Mouse (Mus musculus): Measurements from ENCODE around the gene Cyfip2. TPM values are rescaled to one million over a fixed set of nuclear protein-coding genes. Genes with fewer than 3 reads are reported as not detected.

Gene Cyfip2
- 100 to 1,000 TPM; 105 to 150 TPM for polyA plus RNA-seq (2017; shearing (Covaris generic))

DNA sequence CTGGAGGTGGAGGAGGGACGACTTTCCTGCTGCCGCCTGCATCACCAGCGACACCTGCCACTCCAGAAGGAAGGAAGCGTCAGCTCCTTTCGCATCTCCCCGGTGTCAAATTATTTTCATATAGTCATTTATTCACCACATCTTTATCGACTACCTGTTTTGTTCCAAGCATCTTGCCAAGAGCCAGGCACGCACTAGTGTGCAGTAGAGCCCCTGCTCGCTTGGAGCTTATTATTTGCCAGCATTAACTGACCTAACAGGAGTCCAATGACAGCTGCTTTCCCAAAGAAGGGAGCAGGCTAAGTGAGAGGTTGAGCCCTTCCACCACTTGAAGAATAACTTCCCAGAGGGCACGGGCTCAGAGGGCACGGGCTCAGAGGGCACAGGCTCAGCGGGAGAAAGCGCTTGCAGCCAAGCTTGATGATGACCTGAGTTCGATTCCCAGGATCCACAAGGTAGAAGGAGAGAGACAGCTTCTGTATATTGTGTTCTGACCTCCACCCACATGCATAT lies at the start of gene Cyfip2:
Gene Cyfip2 (minus strand): TSS at position 337 of the 513 bp plus-strand sequence.

DNA sequence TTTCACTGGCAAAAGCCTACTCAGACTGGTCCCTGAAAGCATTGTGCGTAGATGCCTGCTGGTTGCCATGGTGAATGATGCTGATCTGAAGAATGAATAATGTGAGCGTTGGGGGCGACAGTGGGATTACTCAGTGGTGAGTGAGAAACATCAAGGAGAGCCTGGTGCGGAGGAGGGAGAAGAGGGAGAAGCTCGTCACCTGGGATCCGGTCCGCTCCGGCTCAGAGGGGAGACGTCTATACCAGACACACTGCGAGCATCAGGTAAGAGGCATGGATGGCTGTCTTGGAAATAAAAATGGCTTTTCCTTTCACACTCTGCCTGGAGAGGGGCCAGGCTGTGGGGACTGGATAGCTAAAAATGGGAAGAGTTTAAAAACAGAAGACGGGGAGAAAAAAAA lies 77.3 kb downstream of the Cyfip2 start, which contains the start of gene Fndc9:
Gene Fndc9 (plus strand): TSS at position 198 of the 400 bp plus-strand sequence.

DNA sequence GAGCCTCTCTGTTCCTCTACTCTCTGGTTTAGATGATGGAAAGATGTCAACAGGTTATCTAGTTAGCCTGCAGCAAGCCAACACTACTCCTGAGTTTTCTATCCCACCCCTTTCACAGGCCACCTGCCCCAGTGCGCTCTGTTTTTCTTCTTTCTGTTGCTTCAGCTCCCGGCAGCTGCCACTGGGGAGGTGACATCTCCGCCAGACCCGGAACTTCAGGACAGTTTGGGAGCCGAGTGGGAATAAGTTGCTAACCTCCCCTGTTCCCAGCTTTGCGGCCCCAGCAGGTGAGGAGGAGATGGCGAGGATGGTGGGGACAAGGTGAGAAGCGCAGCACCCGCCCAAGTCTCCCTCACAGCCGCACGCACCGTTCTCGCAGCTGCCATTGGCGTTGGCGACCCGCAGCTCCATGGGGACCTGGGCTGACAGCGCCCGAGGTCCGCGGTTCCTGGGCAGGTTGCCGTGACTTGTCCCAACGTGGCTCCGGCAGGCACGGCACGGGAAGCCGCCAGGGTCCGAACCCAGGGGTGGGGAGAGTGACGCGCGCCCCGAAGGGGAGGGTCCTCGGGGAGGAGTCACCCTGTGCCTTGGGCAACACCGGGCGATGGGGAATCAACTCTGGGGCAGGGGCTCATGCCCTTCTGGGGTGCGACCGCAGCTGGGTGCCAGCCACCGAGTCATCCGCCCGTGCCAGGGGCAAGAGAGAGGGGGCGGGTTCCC lies 146.6 kb downstream of the Cyfip2 start, which contains the start of gene Nipal4:
Gene Nipal4 (minus strand): TSS at position 643 of the 720 bp plus-strand sequence.

Other genes starting within 250 kb of the Cyfip2 start
- gene Nipal4, start 146.4 kb downstream of the Cyfip2 start, polyA plus RNA-seq (2017; shearing (Covaris generic)): under 1 TPM; 0.12 to 0.14 TPM
- under 1 TPM; 0.60 to 0.84 TPM for gene Fndc9, start 77.3 kb downstream of the Cyfip2 start, polyA plus RNA-seq (2017; shearing (Covaris generic))
- 100 to 1,000 TPM; 158 to 205 TPM for gene Itk, start 76.7 kb upstream of the Cyfip2 start, polyA plus RNA-seq (2017; shearing (Covaris generic))
- under 1 TPM in 1 of 2 experiments, not detected in 1; 0.31 TPM for gene Fam71b, start 83.7 kb upstream of the Cyfip2 start, polyA plus RNA-seq (2017; shearing (Covaris generic))
- gene Med7, start 124.1 kb upstream of the Cyfip2 start, polyA plus RNA-seq (2017; shearing (Covaris generic)): 10 to 100 TPM; 49.9 to 60.2 TPM
- gene Havcr2, start 142.1 kb upstream of the Cyfip2 start, polyA plus RNA-seq (2017; shearing (Covaris generic)): 10 to 100 TPM in 1 of 2 experiments, 1 to 10 TPM in 1; 4.1 to 23.3 TPM
- gene Gm12169, start 211.4 kb upstream of the Cyfip2 start, polyA plus RNA-seq (2017; shearing (Covaris generic)): not detected